Mouse (Mus musculus) ovary, postnatal 14 days (tissue): Measurements from ENCODE around the gene Zbtb4.
A peak's percentile ranks its signal among the peaks of the same experiment; 100 is the strongest.

Experiments used
- DNase-seq: peaks from one replicate; pipeline ENCODE4 v3.0.0; 2022; ENCODE audit warnings: low spot score

The Zbtb4 gene

DNA sequence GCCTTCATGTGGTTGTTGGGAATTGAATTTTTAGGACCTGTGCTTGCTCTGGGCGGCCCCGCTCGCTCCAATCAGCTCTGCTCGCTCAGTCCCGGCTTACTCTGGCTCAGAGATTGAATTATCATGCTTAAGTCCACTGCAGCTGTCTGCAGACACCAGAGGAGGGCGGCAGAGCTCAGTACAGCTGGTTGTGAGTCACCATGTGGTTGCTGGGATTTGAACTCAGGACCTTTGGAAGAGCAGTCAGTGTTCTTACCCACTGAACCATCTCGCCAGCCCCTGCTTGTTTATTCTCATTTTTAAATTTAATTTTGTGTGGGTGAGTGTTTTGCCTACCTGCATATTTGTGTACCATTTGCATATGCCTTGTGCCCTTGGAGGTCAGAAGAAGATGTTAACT lies 2.2 kb upstream of the Zbtb4 start:
- no peak for DNase-seq

DNA sequence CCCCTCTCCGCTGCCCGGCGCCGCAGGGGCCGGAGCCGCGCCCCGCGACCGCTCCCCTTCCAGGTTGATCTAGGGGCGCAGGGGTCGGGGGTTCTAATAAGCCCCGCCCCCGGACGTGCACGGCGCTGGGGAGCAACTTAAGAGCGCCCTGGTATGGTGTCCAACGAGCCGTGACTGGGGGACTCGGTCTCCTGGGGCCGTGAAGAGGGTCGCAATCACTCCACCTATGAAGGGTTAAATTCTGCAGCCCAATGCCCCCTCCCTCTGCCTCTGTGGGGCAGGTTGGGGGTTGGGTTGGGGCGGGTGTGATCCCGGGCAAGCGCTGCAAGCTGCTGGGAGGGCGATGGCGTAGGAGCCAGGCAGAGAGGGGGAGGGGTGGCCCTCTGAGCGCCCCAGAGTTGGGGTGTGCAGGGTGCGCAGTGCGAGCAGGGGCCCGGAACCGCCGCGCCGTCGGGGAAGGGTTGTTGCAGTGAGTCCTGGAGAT lies 456 bp downstream of the Zbtb4 start:
- DNase-seq, result peak; percentile 55

DNA sequence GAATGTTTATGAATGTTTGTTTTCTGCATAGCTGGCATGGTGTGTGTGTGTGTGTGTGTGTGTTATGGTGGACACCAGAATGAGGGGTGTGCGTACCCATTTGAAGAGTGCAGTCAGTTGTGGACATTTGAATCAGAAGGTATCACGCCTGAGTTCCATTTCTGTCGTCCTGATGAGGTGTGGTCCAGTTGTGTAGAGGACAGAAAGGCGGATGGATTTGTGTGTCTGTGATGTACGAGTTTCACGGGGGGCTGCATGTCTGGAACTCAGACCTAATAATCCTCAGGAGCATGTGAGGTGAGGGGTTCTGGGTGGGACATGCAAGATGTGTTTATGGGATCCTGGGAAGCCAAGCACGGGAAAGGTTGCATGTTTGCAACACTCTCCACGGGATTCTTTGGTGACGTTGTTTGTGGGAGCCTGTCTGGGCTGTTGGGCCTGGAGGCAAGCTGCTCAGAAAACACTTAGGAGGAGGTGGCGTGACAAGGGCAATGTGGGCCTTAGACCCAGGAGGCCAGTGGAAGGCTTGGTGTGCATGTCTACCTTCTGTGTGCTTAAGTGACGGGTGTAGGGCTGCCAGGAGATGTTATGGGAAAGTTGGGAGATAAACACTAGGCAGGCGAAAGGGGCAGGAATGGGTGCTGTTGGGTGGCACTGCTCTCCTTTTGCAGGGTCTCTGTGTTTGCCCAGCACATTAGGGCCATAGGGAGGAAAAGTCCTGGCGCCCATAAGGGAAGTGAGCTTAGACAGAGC lies 1.3 kb downstream of the Zbtb4 start:
- no peak for DNase-seq

DNA sequence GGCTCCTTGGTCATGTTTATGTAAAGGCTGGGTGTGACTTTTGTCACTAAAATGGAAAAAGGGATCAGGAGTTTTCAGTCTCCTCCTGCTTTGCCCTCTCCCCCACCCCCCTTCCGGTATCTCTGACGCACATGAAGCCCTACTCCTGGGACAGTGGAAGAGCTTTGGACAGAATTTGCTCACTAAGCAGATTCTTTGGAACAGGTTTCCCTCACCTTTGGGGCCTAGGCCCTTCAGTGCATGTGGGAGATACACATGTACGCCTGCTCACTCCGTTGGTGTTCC lies 1.9 kb downstream of the Zbtb4 start:
- DNase-seq, result no peak

DNA sequence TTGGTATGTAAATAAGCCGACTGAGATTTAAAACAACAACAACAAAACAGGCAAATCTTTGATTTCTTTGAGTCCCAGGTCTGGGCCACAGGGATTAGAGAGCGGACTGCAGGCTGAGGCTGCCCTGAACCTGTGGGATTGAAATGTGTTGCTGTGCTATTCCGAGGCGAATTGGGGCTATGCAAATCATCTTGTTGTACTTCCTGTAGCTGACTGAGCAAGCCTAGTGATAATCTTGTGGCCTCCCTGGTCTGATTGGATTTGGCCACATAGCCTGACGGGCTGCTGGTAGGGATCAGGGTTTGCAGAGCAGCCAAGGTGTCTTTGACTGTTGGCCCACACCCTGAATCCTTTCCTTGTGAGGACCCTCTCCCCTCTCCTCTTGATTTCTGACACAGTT lies 9.2 kb downstream of the Zbtb4 start:
- DNase-seq, result no peak

DNA sequence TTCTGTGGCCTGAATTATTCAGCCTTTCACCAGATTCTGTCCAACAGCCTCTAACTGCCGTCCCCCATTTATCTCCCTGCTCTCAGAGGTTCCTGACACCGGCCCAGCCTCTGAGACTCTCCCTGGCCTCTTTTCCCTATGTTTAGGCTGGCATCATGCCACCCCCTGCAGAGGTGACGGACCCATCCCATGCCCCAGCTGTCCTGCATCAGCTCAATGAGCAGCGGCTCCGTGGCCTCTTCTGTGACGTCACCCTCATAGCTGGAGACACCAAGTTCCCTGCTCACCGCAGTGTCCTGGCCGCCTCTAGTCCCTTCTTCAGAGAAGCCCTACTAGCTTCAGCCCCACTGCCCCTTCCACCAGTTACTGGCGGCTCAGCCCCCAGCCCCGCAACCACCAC lies 10.0 kb downstream of the Zbtb4 start:
- DNase-seq, result no peak

DNA sequence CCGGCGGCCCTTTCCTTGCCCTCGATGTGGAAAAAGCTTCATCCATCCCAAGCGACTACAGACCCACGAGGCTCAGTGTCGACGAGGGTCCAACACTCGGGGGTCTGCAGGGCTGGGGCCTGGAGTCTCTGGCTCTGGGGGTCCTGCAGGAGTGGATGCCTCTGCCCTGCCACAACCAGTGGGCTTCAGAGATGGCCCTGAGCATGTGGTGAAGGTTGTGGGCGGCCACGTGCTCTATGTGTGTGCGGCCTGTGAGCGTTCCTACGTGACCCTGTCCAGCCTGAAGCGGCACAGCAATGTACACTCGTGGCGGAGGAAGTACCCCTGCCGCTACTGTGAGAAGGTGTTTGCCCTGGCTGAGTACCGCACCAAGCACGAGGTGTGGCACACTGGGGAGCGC lies 10.8 kb downstream of the Zbtb4 start:
- no peak for DNase-seq

DNA sequence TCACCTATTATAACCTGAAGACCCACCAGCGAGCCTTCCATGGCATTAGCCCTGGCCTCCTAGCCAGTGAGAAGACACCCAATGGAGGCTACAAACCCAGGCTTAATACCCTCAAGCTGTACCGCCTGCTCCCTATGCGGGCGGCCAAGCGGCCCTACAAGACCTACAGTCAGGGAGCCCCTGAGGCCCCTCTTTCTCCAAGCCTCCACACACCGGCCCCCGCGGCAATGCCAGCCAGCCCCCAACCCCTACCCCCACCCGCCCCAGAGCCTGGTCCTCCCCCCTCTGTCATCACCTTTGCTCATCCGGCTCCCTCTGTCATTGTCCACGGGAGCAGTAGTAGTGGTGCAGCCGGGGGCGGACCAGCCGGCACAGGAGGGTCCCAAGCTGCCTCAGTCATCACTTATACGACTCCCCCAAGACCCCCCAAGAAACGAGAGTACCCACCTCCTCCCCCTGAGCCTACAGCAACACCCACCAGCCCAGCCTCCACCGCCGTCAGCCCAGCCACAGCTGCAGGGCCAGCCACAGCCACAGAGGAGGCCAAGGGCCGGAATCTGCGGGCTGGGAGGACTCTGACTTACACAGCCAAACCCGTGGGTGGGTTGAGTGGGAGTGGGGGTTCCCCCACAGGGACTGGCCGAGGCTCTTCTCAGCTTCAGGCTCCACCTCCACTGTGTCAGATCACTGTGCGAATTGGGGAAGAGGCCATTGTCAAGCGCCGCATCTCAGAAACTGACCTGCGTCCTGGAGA lies 12.0 kb downstream of the Zbtb4 start:
- DNase-seq, result no peak

DNA sequence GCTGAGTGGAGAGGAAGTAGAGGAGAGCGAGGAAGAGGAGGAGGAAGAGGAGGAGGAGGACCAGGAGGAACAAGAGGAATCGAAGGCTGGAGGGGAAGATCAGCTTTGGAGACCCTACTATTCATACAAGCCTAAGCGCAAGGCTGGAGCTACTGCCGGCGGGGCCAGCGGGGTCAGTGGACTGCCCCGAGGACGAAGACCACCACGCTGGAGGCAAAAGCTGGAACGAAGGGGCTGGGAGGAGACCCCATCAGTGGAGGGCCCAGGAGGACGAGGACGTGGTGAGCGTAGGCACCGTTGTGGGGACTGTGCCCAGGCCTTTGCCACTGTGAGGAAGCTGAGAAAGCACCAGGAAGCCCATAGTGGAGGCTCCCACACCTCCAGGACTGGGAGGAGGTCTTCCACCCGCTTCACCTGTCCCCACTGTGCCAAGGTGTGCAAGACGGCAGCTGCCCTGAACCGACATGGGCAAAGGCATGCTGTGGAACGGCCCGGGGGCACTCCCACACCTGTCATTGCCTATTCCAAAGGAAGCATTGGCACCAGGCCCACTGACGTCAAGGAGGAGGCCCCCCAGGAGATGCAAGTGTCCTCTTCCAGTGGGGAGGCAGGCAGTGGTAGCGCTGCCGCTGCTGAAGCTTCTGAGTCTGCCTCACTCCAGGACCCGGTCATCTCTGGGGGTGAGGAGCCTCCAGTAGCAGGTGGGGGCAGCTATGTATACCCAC lies 12.7 kb downstream of the Zbtb4 start:
- DNase-seq, result no peak

DNA sequence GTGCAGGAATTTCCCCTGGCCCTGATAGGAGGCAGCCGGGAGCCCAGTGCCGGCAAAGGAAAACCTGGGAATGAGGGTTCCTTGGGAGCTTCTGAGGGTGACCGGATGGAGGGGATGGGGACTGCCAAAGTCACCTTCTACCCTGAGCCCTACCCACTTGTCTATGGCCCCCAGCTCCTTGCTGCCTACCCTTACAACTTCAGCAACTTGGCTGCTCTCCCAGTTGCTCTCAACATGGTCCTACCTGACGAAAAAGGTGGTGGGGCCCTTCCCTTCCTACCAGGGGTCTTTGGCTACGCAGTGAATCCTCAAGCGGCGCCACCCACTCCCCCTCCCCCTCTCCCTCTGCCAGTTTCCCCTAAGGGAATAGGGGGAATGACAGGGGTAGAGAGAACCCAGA lies 13.3 kb downstream of the Zbtb4 start:
- DNase-seq, result no peak

DNA sequence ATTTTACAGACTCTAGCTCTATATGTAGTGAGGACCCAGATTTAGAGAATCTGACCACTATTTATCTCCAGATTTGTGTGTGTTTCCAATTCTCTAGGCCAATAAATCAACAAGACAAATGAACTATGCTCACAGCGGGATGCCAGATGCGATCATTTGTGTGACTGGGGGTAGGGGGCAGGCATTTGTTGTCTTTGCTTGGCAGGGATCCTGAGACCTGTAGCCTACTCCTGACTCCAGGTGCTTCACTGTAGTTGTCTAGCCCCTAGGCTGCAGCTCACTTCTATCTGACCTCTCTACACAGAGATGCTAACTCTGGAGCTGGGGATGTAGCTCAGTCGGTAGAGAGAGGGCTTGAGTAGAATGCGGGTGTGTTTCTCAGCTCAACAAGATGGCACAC lies 16.1 kb downstream of the Zbtb4 start:
- no peak for DNase-seq

DNA sequence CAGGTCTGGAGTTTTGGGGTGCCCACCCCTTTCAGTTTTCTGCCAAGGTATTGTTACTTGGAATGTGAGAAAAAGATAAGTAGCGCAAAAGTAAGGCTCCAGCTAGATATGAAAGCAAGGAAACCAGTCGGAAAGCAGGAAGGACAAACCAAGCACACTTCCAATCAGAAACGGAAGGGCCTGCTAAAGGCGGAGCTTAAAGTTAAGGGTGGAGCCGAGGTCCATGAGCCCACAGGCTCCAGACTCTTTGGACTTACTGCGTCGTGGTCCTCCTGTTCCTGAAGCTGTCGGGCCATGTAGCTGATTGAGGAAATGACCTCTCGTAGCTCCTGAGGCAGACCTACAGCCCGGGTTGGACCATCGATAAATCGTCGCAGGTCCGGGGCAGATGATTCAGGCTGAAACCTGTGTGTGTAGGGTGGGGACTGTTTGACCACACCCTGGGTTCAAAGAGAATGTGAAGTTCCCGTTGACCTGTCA lies 19.1 kb downstream of the Zbtb4 start:
- DNase-seq, result no peak

DNA sequence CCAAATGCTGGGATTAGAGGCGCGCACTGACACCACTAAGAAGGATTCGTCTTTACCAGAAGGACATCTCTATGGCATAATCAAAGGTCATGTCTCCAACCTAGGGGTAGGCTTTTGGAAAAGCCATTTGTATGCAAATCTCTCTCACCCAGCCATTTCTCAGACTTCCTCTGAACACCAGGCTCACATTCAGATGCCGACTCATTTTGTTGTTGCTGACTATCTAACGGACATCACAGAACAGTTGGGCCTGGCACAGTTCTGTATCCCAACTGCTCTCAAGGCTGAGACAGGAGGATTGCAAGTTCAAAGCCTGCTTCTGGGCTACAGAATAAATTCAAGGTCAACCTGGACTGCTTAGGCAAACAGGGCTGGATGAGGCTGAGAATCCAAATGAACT lies 21.6 kb downstream of the Zbtb4 start:
- no peak for DNase-seq

DNA sequence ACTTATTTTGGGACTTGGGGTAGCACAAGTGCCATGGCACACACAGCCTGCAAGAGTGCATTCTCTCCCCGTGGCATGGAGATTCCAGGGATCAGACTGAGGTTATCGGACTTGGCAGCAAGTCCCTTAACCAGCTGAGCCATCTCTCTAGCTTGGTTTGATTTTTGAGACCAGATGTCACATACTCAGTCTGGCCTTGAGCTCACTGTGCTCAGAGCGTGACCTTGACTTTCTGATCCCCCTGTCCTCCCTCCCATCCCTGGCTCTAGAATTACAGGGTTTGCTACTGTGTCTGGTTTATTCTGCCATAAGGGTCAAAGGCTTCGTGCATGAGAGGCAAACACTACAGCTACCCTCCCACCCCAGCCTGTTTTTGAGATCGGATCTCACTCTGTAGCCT lies 23.7 kb downstream of the Zbtb4 start:
- no peak for DNase-seq

DNA sequence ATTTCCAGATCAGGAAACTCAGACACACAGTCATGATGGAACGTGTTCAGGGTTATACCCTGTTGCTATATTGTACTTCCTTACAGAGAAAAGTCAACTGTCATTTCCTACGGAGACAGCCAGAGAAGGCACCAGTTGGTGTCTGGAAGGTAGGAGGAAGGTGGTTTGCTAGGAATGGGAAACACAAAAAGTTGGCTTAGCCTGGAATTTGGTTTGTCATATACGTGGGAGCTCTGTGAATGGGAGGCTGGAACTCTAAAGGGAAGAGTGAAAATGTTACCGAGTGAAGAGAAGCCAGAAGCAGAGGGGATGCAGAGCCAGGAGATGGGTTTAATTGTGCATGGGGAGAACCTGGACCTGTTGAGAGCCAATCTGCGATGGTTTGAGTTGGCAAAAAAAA lies 25.7 kb downstream of the Zbtb4 start:
- DNase-seq, result no peak

DNA sequence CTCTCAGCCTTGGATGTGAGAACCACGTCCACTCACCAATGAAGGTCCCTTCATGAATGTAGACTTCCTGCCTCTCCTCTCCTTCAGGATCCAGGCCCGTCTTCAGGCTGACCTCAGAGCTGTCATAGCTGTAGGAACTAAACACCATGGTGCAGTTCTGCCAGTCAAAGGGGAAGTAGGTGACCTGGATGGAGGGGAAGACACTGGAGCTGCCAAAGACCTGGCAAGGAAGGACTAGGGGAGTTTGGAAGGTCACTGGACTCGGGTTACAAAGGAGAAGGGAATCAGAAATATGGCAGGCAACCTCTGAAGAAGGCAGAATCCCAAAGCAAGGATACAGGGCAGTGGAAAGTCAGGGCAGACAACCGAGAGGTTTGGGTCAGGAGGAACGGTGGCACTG lies 27.7 kb downstream of the Zbtb4 start:
- DNase-seq, result no peak

DNA sequence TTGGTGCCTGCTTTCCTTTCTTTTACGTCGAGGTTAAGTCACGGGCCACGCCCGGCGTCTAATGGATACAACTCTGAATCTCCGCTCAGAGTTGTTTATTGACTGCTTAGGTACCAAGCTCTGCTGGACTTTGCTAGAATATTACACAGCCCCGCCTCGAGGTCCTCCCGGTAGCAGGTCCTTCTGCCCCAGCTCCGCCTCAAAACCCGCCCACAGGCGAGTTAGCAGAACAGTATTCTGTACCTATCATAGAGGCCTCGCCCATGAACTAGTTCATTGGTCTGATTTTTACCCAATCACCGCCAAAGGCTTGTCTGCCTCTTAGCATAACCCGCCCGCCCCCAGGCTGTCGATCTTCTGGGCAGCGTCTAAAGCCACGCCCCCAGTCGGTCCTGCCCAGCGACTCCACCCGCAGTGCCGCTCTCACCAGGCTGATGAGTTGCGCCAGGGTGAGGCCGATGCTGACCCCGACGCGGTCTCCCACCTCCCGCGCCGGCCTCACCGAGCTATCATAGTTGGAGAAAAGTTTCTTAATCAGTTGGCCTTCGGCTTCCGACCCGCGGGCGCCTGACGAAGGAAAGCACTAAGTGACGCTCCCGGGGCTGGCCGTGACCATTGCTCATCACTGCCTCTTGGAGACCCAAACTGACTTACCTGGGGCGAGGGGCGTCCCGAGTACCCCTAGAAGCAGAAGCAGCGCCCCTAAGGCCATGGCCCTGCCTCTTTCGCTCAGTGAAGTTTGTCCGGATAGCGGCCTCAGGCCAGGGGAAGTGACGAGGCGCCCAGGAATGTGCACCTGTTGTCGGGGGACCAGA lies 29.7 kb downstream of the Zbtb4 start, which contains the start of gene Chrnb1:
Chrnb1 (minus strand) TSS at position 776 of the 815 bp plus-strand sequence.
- peak; percentile 84 for DNase-seq

DNA sequence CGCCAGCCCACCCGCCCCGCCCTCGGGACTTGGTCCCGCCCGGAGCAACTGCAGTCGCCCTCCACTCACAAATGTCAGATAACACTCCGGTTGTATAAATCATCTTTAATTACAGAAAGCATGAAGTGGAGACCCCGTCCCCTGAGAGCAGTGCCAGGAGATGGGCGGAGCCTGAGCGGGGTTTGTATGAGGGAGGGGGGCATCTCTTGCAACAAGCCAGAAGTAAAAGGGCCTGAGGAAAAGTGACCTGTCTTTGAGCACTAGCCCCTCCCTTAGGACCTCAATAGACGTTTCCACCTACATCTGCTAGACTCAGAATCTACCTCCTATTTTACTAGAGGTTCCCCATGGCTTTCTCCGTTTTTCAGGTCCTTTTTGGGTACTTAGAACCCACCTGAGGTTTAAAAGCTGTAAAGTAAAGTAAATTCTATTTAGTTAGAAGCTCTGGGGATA lies 30.3 kb downstream of the Zbtb4 start:
- no peak for DNase-seq

DNA sequence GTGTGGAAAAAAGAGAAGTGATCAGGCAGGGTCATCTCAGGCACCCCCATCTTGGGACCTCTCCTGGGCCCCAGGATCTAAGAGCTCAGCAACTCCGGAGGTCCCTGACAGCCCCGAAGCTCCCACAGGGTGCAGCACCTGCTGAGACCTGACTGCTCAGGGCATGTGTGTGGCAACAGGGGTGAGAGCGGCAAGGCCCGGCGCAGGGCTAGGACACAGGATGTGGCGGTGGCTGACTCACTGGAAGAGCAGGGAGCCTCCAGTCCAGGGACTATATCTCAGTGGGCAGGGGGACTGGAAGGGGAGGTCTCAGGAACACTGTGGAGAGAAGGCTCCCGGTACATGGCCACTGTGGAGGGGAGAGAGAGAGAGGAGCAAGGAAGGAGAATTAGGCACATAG lies 32.2 kb downstream of the Zbtb4 start:
- DNase-seq, result no peak

DNA sequence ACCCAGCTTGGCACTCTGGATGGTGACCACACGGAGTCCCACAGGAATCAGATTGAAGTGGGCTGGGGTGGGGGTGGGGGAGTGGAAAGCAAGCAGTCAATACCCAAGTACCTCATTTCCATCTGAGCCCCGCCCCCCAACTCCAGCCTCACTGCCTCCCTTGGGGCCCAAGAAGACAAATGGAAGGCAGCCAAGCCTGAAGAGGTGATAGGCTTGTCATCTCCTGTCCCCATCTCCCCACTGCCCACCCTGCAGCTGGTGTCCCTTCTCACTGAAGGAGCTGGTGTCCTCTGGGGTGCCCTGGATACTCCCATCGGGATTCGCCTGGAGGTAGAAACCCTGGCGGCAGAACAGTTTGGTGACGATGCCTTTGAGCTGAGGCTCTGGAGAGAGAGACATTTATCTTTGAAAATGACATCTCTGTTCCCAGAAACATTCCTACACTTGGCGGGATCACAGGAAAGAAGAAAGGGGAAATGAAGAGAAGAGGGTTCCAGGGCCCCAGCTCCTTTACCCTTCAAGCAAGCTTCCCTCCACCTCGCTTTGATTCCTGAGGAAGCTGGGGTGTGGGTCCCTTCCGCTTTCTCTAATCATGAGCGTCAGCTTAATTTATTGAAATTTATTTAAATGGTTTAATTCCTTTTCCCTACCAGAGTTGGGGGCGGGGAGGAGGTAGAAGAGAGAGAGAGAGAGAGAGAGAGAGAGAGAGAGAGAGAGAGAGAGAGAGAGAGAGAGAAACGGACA lies 33.9 kb downstream of the Zbtb4 start:
- DNase-seq, result no peak

DNA sequence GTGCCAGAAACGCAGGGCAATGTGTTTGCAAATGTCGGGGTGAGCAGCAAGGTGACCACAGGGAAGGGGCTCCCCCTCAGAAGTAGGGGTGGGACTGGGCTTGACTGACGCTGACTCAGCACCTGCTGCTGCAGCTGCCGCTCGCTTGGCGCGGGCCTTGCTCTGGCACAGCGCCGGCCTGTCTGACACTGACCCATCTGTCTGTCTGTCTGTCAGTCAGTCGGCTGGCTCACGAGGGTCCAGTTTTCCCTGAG lies 34.4 kb downstream of the Zbtb4 start:
- no peak for DNase-seq
